Mouse (Mus musculus) cerebellum, adult (tissue): Measurements from ENCODE around the gene Lama5.
"Not testable (repeated sequence)": the region's sequence is repeated elsewhere in the genome, so short reads cannot be mapped to it uniquely, and the experiment has no call there.

Experiments used
- ATAC-seq: cut with Nextera tagmentation; 2 replicates; pipeline ENCODE4 v1.9.2; 2017; ENCODE audit warnings: mild to moderate bottlenecking, moderate library complexity, mixed read lengths; ENCODE audit not compliant: insufficient number of reproducible peaks, low FRiP score, low TSS enrichment

Lama5 gene

DNA sequence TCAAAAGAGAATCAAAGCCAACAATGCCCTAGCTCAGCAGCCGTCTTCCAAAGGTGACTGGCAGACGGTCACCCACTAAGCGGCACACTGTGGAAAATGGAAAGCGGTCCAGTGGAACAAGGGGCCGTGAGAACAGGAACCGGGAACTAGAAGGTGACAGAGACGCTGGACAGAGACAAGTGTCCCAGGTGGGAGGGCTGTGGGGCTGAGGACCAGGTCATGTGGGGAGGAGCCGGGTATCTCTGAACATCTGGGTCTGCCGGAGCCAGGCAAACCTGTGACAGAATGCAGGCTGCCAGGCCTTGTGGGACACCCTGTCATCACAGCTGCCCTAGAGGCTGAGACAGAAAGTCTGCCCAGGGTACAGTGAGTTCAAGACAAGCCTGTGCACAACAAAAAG, 21.2 kb downstream of the Lama5 start:
- no peak for ATAC-seq

DNA sequence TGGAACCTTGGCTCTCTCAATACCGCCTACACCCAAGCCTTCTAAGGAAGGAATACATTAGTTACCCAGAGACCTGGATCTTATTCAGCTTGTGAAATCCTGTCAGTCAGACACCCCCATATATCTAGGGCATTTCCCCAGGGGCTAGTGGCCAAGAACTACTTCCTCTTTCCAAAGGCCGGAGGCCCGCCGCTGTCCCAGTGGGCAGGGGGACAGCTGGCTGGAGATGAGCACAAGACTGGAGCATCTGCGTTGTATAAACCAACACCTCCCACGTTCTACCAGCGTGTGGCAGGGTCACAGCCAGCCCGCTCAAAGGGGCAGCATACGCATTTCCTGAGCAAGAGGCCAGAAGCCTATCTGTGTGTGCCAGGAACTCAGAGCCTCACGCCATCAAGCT, 22.9 kb downstream of the Lama5 start:
- no peak for ATAC-seq

DNA sequence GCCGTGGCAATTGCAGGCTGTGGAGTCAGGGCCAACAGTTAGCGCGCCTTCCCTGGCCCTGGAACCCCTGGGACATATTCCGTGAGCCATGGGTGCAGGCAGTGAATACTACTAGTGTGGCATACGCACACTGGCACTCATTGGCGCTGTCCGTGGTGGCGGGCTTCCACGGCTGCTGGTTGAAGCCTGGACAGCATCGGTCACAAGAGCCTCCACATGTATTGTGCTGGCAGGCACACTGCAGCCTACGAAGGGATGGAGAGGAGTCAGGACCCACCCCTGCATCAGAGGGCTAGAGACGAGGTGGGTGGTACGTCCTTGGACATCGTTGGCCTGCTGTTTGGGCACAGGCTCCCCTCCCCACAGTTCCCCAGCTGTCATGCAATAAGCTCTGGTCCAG, 23.4 kb downstream of the Lama5 start:
- no peak for ATAC-seq

DNA sequence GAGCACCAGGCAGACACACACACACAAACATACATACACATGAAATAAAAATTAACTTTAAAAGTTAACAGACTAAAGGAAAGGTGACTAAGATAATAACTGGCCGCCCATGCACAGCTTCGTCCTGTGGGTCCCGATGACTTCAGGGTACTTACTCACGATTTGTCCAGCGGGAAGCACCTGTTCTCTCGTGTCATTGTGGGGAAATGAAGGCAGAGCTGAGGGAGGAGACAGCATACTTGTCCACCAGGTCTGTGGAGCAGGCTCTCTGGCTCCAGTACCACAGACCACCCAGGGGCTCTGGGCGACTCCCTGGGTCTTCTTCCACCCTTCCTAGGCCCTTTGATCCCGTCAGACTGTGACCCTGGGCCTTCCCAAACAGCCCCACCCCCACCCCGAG, 24.4 kb downstream of the Lama5 start:
- ATAC-seq: no peak

DNA sequence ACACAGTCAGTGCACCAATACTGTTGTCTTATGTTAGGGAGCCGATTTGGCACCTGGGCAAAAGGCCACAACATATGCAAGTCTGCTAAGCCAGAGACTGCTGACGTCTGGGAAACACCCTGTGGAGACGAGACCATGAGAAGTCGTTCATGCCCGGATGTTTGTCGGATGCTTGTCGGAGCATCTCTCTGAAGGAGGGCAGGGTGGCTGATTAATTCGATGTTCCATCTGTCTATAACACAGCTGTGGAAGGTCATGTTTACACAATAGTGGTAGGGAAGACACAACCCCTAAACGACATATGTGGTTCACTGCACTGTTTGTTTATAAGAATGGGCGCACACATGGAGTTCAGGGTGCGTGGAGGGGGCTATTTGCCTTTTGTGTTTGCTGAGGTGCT, 25.0 kb downstream of the Lama5 start:
- no peak for ATAC-seq

DNA sequence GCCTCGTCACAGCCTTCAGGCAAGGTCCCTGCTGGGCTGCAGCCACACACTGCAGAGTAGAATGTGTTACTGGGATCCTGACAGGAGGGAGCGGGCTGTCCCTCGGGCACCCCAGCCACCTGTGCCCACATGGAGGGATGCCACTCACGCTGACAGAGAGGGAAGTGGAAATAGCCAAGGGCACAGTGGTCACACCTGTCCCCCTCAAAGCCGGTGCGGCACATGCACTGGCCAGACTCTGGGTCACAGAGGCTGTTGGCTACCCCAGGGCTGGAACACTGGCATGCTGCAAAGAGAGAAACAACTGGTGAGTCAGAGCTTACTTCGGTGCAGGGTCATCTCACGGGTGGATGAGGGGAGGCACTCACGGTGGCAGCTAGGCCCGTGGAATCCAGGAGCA, 26.9 kb downstream of the Lama5 start:
- no peak for ATAC-seq

DNA sequence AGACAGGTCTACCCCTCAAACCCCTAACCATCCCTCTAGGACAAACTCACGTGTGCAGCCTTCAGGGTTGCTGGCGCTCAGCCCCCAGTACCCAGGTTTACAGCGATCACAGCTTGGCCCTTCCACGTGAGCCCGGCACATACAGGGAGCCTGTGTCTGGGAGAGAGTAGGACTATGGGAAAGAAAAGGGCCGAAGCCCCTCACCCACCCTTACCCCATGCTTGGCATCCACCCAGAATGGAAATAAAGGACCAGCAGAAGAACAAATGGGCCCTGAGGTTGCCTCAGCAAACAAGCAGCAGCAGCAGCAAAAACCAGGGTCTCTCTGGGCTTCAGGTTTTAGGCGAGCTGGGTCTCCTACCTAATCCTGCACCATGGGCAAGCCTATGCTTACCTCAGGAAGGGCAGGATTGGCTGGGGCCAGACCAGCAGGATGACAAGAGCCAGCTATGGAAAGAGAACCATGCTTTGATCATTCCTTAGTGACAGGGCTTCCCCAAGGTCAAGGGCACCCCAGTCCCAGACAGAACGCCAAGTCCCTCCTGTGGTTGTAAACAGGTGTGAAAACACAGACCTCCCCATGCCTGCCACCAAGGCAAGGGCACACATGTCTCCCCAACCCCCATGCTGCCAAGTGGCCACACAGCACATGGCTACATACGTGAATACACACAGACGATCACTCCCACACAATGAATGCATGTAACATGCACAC, 28.2 kb downstream of the Lama5 start:
- no peak for ATAC-seq

DNA sequence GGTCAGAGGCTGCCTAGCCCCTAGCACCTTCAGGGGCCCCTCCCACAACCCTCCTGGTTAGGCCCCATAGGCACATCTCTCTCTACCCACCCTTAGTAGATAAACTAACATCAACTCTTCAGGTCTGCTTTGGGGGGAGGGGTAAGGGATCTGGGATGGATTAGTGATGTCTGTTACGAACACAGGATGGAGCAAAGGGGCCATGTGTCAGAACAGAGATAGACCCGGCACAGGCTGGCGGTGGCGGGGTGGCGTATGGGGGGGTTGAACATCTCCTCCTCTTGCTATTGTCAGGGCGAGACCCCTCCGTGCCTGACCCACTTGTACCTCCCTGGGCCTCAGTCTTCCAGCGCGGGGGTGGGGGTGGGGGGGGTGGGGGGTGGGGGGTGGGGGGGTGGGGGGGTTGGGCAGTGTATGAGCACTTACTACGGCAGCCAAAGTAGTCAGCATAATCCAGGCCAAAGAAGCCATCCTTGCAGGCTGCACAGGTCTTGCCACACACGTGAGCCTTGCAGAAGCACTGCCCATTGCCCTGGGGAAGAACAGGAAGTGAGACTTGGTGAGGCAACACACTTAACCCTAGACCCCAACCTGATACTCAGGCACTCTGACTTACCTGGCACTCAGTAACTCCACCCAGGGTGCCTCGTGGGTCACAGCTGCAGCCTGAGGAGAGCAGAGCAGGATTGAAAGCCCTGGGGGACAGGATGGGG, 28.9 kb downstream of the Lama5 start:
- no peak for ATAC-seq

DNA sequence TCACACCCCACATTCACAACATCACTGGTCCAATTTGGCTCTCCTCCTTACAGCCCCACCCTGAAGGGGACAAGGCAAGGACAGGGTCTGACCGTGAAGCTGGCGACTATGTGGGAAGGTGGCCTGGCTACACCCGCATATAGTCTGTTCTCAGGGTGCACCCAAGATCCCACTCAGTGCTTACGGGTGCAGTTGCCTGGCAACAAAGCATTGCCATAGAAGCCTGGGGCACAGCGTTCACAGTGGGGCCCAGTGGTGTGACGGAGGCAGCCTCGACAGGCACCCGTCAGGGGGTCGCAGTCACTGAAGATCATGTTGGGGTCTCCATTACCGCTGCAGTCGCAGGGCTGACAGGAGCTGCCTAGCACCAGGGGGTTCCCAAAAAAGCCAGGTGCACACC, 38.3 kb downstream of the Lama5 start:
- no peak for ATAC-seq

DNA sequence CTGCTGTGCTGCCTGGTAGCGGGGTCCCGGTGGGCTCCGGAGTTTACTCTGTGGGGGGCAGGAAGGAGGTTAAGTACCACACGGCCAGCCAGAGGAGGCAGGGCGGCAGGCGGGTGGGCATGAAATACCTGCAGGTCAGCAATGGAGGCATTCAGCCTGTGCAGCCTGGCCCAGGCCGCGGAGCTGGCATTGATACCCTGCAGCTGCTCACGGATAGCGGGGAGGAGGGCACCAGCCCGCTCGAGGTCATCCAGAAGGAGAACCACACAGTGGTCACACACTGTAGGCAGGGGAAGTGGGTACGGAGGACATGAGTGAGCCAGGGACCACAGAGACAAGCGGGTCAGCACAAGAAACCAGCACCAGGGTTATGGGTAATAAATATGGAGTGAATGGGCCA, 40.0 kb downstream of the Lama5 start:
- no peak for ATAC-seq

DNA sequence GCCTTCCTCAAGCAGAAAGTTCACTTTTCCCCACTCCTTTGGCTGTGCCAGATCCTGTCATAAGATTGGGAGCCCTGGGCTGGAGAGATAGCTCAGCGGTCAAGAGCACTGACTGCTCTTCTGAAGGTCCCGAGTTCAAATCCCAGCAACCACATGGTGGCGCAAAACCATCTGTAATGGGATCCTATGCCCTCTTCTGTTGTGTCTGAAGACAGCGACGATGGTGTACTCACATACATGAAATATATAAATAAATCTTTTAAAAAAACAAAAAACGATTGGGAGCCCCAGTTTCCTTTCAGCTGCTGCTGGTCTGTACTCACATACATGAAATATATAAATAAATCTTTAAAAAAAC, 40.9 kb downstream of the Lama5 start:
- ATAC-seq: no peak

DNA sequence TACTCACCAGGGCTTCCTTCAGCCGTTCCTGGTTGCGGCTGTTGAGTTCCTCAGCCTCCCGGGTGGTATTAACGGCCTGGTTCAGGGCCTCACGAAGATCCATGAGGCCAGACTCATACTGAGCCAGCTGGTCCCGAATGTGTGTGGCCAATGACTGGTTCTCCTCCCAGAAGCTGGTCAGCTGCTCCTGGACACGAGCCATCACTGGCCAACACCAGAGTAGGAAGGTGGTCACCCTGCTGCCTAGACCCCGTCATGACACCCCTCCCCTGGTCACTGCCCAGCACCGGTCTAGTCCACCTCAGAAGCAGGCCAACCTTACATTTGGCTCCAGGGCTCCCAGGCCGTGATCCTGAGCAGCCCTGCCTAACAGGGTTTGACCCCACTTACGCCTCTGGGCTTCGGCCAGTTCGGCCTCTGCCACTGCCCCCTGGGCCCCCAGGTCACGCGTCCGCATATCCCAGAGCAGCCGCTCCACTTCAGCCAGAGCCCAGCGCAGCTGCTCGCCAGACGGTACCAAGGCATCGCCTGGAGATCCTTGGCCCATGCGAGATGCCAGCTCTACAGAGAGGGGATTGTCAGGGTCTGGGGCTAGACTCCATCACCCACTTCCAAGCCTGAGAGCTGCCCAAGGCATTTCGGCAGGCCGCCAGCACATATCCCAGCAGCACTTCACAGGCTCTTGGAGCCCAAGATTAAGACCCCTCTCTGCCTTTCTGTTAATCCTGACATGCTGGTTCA, 41.5 kb downstream of the Lama5 start:
- no peak for ATAC-seq

DNA sequence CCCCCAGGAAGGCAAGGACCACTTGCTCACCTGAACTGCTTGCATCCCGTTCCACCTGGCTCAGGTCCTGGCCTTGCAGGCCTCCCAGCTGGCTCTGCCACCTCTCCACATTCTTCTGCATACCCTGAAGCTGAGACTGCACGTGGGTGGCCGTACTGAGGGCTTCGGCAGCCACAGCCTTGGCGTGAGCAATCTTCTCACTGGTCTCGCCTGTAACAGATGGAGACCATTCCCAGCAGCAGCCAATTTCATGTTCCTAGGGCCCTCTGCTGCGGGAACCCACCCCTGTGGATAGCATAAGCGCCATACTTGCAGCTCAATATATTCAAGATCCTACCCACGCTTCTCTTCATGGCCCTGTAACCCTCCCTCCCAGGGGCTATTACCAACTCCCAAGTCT, 44.1 kb downstream of the Lama5 start:
- no peak for ATAC-seq

DNA sequence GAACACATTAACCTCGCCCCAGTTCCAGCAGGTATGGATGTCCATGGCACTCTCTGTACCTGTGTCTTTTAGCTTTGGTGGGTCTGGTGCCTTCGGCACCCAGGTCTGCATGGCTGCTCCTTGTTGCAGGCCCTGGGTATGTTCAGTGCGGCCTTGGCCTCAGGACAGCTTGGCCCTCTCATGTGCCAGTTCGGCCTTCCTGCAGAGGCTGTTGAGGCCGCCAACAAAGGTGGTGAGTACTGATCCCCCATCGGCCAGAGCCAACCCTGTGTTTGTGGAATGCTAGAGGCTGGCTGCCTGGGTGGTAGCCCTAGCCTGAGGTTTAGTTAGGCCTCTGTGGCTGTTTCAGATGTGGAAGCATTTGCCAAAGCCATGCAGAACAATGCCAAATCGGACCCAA, 49.9 kb downstream of the Lama5 start:
- ATAC-seq: no peak

DNA sequence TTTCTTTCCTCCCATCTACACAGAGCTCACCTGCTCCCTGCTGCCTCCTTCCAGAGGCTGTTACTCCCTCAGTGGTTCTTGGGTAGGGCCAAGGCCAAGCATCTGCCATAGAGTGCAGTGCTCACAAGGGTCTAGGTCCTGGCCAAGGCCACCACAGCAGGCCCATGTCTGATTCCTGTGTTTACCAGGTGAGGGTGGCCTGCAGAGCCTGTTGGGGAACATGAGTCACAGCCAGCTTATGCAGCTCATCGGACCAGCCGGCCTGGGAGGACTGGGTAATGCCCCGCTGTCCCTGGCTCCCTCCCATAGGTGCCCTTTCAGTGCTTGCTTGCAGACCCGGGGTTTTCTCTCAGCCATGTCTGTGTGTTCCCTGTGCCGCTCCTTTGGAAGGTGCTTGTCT, 51.5 kb downstream of the Lama5 start:
- ATAC-seq: no peak

DNA sequence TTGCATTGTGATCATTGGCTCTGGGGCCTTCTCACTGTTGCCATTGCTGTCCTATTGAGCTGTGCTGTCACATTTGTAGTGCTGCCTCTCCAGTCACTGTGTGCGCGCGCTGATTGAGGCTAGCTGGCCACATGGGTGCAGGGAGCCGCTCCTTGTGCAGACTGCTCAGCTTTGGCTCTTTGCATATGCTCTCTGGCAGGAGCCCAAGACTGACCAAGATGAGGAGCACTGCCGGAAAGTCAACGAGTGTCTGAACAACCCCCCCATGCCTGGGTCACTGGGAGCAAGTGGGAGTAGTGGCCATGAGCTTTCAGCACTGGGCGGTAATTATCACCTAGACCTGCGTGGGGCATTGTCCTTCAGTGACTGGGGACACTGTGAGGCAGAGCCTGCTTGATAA, 51.9 kb downstream of the Lama5 start:
- not testable (repeated sequence) for ATAC-seq

DNA sequence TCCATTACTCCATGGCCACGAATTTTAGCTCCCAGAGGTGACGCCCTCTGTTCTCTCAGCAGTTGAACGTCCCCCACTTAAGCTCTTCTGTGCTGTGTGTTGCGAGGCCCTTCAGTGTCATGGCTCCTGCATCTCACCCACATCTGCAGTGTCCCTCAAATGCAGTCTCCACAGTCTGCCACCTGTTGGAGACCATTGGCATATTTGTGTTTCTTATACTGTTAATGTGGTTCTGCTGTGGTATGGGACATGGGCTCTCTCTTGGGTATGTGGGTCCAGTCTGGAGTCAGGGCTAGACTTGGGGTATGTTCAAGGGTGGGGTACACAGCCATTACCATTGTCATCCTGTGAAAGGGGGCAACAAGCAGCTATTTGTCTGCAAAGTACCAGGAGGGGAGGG, 52.5 kb downstream of the Lama5 start:
- ATAC-seq: no peak

DNA sequence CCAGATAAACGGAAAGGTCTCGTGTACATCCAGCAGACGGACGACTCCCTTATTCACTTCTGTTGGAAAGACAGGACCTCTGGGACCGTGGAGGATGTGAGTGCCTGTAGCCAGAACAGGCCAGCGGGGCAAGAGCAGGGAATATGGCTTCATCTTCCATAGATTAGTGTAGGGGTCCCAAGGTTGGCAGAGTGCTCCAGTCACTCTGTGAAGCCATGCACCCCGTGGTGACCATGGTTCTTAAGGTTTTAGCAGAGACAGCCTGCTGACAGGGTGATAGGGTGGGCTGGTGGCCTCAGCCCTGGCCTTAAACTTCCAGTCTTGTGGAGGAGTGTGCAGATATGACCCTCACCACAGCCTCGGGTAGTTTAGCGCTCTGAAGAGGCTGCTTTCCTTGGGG, 53.5 kb downstream of the Lama5 start:
- no peak for ATAC-seq

DNA sequence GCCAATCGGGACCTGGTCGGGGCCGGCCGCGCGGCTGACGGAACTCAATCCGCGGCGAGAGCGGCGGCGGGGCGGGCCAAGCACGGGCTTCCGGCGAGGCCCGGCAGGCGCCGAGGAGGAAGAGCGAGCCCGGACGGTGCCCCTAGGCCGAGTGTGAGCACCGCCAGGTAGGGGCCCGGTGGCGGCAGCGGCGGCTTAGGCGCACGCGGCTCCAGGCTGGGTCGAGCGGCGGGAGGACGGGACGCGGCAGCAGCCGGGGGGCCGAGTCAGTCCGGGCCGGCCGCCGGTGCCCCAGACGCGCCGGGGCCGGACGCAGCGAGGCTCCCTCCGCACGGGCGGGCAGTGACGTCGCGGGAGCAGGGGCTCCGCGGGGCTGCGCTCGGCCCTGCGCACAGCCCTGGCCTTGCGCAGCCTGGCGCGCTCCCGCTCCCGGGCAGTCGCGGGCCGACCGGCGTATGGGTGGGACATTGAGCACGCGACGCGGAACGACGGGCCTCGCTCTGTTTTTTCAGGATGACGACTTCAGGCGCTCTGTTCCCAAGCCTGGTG, 54.1 kb downstream of the Lama5 start:
- ATAC-seq: peak; percentile 45; the same call in 1 of the 2 replicates

DNA sequence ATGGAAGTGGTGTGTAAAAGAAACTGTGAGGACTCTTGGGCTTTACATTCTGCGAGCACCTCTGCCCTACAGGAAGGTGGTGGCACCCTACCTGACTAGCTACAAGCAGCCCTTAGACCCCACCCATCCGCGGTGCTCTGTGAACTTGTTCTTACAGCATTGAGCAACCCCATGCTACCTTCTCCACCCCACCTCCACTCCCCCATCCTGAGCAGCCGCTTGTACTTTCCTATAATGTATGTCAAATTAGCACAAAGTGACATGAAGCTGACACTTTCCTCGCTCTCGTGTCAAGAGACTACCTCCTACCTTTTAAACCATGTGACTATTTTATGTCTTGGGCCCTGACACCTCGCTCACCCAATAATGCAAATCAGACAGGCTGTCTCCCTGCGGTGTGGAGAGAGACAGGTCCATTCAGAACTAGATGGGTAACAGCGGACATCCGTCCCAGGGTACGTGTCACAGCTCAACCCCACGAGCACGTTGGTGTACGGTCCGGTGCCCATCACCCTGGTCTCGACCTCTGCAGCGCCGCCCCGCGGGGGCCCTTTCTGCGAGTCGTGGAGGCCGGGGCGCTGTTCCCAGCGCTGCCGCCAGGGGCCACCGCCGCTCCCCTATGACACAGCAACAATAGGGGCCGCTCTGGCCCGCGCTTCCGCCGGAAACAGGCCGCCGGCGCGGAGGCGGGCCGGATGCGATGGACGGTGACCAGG, 54.7 kb downstream of the Lama5 start, which contains the start of gene Adrm1:
Gene Adrm1 (plus strand): TSS at position 680 of the 716 bp plus-strand sequence.
- ATAC-seq: peak; percentile 94
